Mouse (Mus musculus): Measurements from ENCODE around the gene Gm20388.

DNA sequence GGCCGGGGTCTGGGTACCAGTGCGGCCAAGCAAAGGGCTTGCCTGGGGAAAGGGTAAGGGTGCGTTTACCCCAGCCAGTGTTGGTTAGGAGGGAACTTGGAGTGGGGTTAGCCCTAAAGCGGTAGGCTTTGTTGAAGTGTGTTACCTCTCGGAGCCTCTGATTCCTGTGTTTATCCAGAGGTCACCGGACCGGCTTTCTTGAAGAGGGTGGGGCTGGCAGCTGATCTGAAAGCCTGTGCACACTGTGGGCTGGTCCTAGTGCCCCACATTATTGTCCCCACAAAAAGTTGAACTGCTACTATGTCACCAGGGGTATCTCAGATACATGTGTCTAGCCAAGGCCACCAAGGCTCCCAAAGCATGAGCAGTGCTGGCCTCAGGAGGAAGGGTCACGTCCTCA, 2328.1 kb downstream of the Gm20388 start:
- TF ChIP-seq POLR2A (IDR thresholded peaks at IDR 0.05; ENCODE audit: low read depth, low read length) = no peak
- no peak for TF ChIP-seq CTCF (conservative IDR thresholded peaks at IDR 0.05; ENCODE audit: insufficient read depth, insufficient read length, low read depth, low read length)

All from kidney, adult 2 months (tissue).